Mouse (Mus musculus): Measurements from ENCODE around the gene Armh1. TPM values are rescaled to one million over a fixed set of nuclear protein-coding genes. Genes with fewer than 3 reads are reported as not detected.
"Not testable (repeated sequence)": the region's sequence is repeated elsewhere in the genome, so short reads cannot be mapped to it uniquely, and the experiment has no call there.

The Armh1 gene
- polyA plus RNA-seq, 1 experiment from 2014 or later: 0.18 TPM

- H3K4me1 ChIP-seq (ENCODE audit: insufficient read depth): no peaks in the 10 kb centered on the region
- H3K9me3 ChIP-seq (ENCODE audit: low read depth, low read length): no peaks in the 10 kb centered on the region
- ATAC-seq (ENCODE audit: insufficient read depth) (no peak), DNase-seq (no peak)
- H3K9ac ChIP-seq: no peak overlapping the region
- peaks cover 18% of the 10 kb centered on the region for H3K36me3 ChIP-seq (ENCODE audit: insufficient read depth)
- no peak overlapping the region for H3K27ac ChIP-seq (ENCODE audit: low read depth)
- no peak overlapping the region for H3K4me3 ChIP-seq (ENCODE audit: low read depth, low read length)
- no peak for TF ChIP-seq CTCF (IDR thresholded peaks at IDR 0.05; ENCODE audit: low read depth)
- WGBS: 80% methylated on average over 25 of the region's 25 CpGs
- H3K4me2 ChIP-seq: no peak overlapping the region
- H3K27me3 ChIP-seq (ENCODE audit: insufficient read depth, low read length): no peaks in the 10 kb centered on the region
These were observed 16.0 kb upstream of the Armh1 start for GRCm38 (mm10) chr4:117267831-117268437.

- Histone ChIP-seq H3K4me3 (ENCODE audit: low read depth, low read length) (no peak overlapping the region), H3K9ac (no peak overlapping the region), H3K9me3 (ENCODE audit: low read depth, low read length) (no peaks in the 10 kb centered on the region), H3K4me1 (ENCODE audit: insufficient read depth) (no peaks in the 10 kb centered on the region), H3K27me3 (ENCODE audit: insufficient read depth, low read length) (no peaks in the 10 kb centered on the region), H3K36me3 (ENCODE audit: insufficient read depth) (peaks cover 11% of the 10 kb centered on the region), H3K4me2 (no peak overlapping the region), H3K27ac (ENCODE audit: low read depth) (no peak overlapping the region)
- TF ChIP-seq CTCF (IDR thresholded peaks at IDR 0.05; ENCODE audit: low read depth): peak; percentile 96
- WGBS: 6% methylated on average over 2 of the region's 2 CpGs
- ATAC-seq (ENCODE audit: insufficient read depth) (no peak), DNase-seq (peak; percentile 89)
These were observed 15.4 kb upstream of the Armh1 start for GRCm38 (mm10) chr4:117267284-117267683.

GRCm38 (mm10) chr4:117262987-117263386 is 11.1 kb upstream of the Armh1 start:
- no peak for ATAC-seq (ENCODE audit: insufficient read depth)
- WGBS: 67% methylated on average over 8 of the region's 8 CpGs

GRCm38 (mm10) chr4:117262101-117262913 is 10.4 kb upstream of the Armh1 start:
- Histone ChIP-seq H3K27ac (ENCODE audit: low read depth) (no peak overlapping the region), H3K4me1 (ENCODE audit: insufficient read depth) (no peaks in the 10 kb centered on the region), H3K4me3 (ENCODE audit: low read depth, low read length) (no peak overlapping the region), H3K36me3 (ENCODE audit: insufficient read depth) (no peaks in the 10 kb centered on the region), H3K27me3 (ENCODE audit: insufficient read depth, low read length) (no peaks in the 10 kb centered on the region), H3K4me2 (no peak overlapping the region), H3K9me3 (ENCODE audit: low read depth, low read length) (no peaks in the 10 kb centered on the region), H3K9ac (no peak overlapping the region)
- ATAC-seq (ENCODE audit: insufficient read depth): no peak
- no peak for TF ChIP-seq CTCF (IDR thresholded peaks at IDR 0.05; ENCODE audit: low read depth)
- 60% methylated on average over 13 of the region's 13 CpGs for WGBS
- no peak for DNase-seq

More at GRCm38 (mm10) chr4:117262987-117263386, 11.1 kb upstream of the Armh1 start:
- Histone ChIP-seq H3K9ac (no peak overlapping the region), H3K4me1 (ENCODE audit: insufficient read depth) (no peaks in the 10 kb centered on the region), H3K9me3 (ENCODE audit: low read depth, low read length) (no peaks in the 10 kb centered on the region), H3K4me2 (no peak overlapping the region), H3K4me3 (ENCODE audit: low read depth, low read length) (no peak overlapping the region), H3K27ac (ENCODE audit: low read depth) (no peak overlapping the region), H3K27me3 (ENCODE audit: insufficient read depth, low read length) (no peaks in the 10 kb centered on the region), H3K36me3 (ENCODE audit: insufficient read depth) (no peaks in the 10 kb centered on the region)
- no peak for DNase-seq
- no peak for TF ChIP-seq CTCF (IDR thresholded peaks at IDR 0.05; ENCODE audit: low read depth)

- no peak for DNase-seq
- TF ChIP-seq CTCF (IDR thresholded peaks at IDR 0.05; ENCODE audit: low read depth): no peak
These were observed 9.3 kb upstream of the Armh1 start for GRCm38 (mm10) chr4:117261222-117261621.

GRCm38 (mm10) chr4:117259909-117260308 is 8.0 kb upstream of the Armh1 start:
- H3K36me3 ChIP-seq (ENCODE audit: insufficient read depth); H3K27ac ChIP-seq (ENCODE audit: low read depth); H3K4me3 ChIP-seq (ENCODE audit: low read depth, low read length); H3K9me3 ChIP-seq (ENCODE audit: low read depth, low read length); H3K4me1 ChIP-seq (ENCODE audit: insufficient read depth); H3K27me3 ChIP-seq (ENCODE audit: insufficient read depth, low read length); H3K9ac ChIP-seq; H3K4me2 ChIP-seq; ATAC-seq (ENCODE audit: insufficient read depth); DNase-seq: not testable (repeated sequence)
- peak; percentile 26; the same call in 1 of the 2 replicates for TF ChIP-seq CTCF (IDR thresholded peaks at IDR 0.05; ENCODE audit: low read depth)
- 67% methylated on average over 6 of the region's 6 CpGs for WGBS

More at GRCm38 (mm10) chr4:117261222-117261621, 9.3 kb upstream of the Armh1 start:
- H3K4me2 ChIP-seq: no peak overlapping the region
- H3K27me3 ChIP-seq (ENCODE audit: insufficient read depth, low read length): no peaks in the 10 kb centered on the region
- no peak overlapping the region for H3K4me3 ChIP-seq (ENCODE audit: low read depth, low read length)
- H3K4me1 ChIP-seq (ENCODE audit: insufficient read depth): no peaks in the 10 kb centered on the region
- WGBS: 71% methylated on average over 2 of the region's 2 CpGs
- no peak for ATAC-seq (ENCODE audit: insufficient read depth)
- no peaks in the 10 kb centered on the region for H3K36me3 ChIP-seq (ENCODE audit: insufficient read depth)
- no peak overlapping the region for H3K9ac ChIP-seq
- H3K27ac ChIP-seq (ENCODE audit: low read depth): no peak overlapping the region
- no peaks in the 10 kb centered on the region for H3K9me3 ChIP-seq (ENCODE audit: low read depth, low read length)

- Histone ChIP-seq H3K9me3 (ENCODE audit: low read depth, low read length) (no peaks in the 10 kb centered on the region), H3K27ac (ENCODE audit: low read depth) (no peak overlapping the region), H3K36me3 (ENCODE audit: insufficient read depth) (no peaks in the 10 kb centered on the region), H3K9ac (no peak overlapping the region), H3K4me3 (ENCODE audit: low read depth, low read length) (no peak overlapping the region), H3K27me3 (ENCODE audit: insufficient read depth, low read length) (no peaks in the 10 kb centered on the region), H3K4me2 (no peak overlapping the region), H3K4me1 (ENCODE audit: insufficient read depth) (0 out of 2 replicates have a peak, but pooled peaks cover 14% of the 10 kb centered on the region)
- no peak for TF ChIP-seq CTCF (IDR thresholded peaks at IDR 0.05; ENCODE audit: low read depth)
- DNase-seq: no peak
- no peak for ATAC-seq (ENCODE audit: insufficient read depth)
- 55% methylated on average over 6 of the region's 6 CpGs for WGBS
These were observed 2.7 kb upstream of the Armh1 start for GRCm38 (mm10) chr4:117254672-117255071.

All from lung, embryonic 14.5 days (tissue).